Mouse (Mus musculus): Measurements from ENCODE around the gene Rere. TPM values are rescaled to one million over a fixed set of nuclear protein-coding genes. Genes with fewer than 3 reads are reported as not detected.

The Rere gene
- total and polyA plus RNA-seq, 3 experiments = 4.1 to 31.8 TPM; not detected in 1

DNA sequence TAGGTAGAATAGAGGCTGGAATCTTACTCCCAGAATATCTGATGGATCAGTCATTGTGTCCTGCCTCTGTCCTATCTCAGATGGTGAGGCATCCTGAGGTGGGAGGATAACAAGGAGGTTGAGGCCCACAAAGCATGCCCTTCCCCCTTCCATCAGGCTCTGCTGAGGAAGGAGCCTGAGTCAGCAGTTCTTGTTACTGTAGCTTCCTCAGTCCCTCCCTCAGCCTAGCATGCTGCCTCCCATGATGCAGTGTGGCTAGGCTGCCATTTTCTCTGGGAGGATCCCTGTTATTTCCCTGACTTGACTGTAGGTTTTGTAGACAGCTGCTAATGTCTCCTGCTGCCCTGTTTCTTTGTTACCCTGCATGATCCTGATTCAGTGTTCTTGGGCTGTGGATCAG is 241.9 kb downstream of the Rere start (continued):
- TF ChIP-seq GABPA (IDR thresholded peaks at IDR 0.05; ENCODE audit: low read depth, low read length) (no peak; the same call in 1 of the 2 replicates), CHD2 (IDR thresholded peaks at IDR 0.05; ENCODE audit: low read length) (peak; percentile 51; the same call in 1 of the 2 replicates), POLR2AphosphoS5 (IDR thresholded peaks at IDR 0.05; ENCODE audit: borderline replicate concordance, low read depth, low read length) (no peak), POLR2A (IDR thresholded peaks at IDR 0.05; ENCODE audit: control insufficient read depth in 1 of 2, insufficient read depth in 1 of 2, low read depth in 1 of 2, low read length in 2 of 2, poor library complexity in 1 of 2) (peak in 1 of 2 experiments; percentile 58; a peak in 2 of 4 replicates), ZMIZ1 (IDR thresholded peaks at IDR 0.05; ENCODE audit: low read depth, low read length) (no peak), TAL1 (IDR thresholded peaks at IDR 0.05; ENCODE audit: low read length) (peak; percentile 69), SMC3 (IDR thresholded peaks at IDR 0.05; ENCODE audit: low read depth, low read length) (no peak), UBTF (IDR thresholded peaks at IDR 0.05; ENCODE audit: borderline replicate concordance, insufficient read depth, low read depth, low read length) (no peak), ZKSCAN1 (IDR thresholded peaks at IDR 0.05; ENCODE audit: low read depth, low read length) (no peak), USF2 (IDR thresholded peaks at IDR 0.05; ENCODE audit: borderline replicate concordance in 1 of 2, insufficient read depth in 1 of 2, low read depth in 1 of 2, low read length in 2 of 2) (no peak), NELFE (IDR thresholded peaks at IDR 0.05; ENCODE audit: low read depth, low read length) (no peak), MAZ (IDR thresholded peaks at IDR 0.05; ENCODE audit: low read depth, low read length) (no peak)

DNA sequence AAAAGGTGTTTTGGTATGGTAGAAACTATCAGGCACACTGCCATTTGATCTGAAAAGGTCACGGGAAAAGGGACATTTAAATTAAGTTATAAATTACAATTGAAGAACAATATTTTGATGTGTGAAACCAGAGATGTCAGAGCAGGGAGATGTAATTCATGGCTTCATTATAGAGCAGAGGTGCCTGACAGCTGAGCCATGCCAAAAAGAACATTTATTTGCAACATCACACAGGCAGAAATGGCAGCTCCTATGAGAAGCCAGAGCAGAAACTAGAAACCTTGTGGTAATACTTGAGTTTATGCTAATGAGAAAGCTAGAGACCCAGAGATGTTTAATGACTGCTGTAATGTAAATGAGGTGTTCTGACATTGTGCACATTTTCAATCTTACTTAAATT is 244.8 kb downstream of the Rere start:
- no peaks in the 10 kb centered on the region for H3K9me3 ChIP-seq (replicated peaks; ENCODE audit: insufficient read depth, low read length)
- H3K36me3 ChIP-seq (ENCODE audit: control insufficient read depth in 1 of 2, insufficient read depth in 2 of 2, low read length in 2 of 2) = peaks cover 0 to 20% of the 10 kb centered on the region in 2 experiments; a peak in 2 of 4 replicates
- peaks cover 6 to 24% of the 10 kb centered on the region in 2 experiments for H3K4me1 ChIP-seq (ENCODE audit: control insufficient read depth in 1 of 2, insufficient read depth in 2 of 2, low read length in 2 of 2)
- H3K27ac ChIP-seq (ENCODE audit: control insufficient read depth, low read depth, low read length) = no peak overlapping the region
- DNase-seq (ENCODE audit: low read depth, low spot score) = no peak
- no peak overlapping the region for H3K9ac ChIP-seq (ENCODE audit: control insufficient read depth, low read depth, low read length, poor library complexity, severe bottlenecking)
- H3K79me2 ChIP-seq (ENCODE audit: control insufficient read depth, insufficient read depth, low read length, poor library complexity) = no peaks in the 10 kb centered on the region
- H3K27me3 ChIP-seq (ENCODE audit: control insufficient read depth in 1 of 2, insufficient read depth in 2 of 2, low read length in 2 of 2) = no peaks in the 10 kb centered on the region
- no peak overlapping the region for H3K4me3 ChIP-seq (ENCODE audit: control insufficient read depth in 1 of 2, insufficient read depth in 1 of 2, low read depth in 2 of 2, low read length in 2 of 2)
- TF ChIP-seq MXI1 (IDR thresholded peaks at IDR 0.05; ENCODE audit: low read depth, low read length) (no peak), KAT2A (conservative IDR thresholded peaks at IDR 0.05; ENCODE audit: low read depth, low read length) (no peak), MEF2A (IDR thresholded peaks at IDR 0.05; ENCODE audit: extremely low read depth, insufficient replicate concordance, low read depth, low read length, poor library complexity, severe bottlenecking) (no peak), UBTF (IDR thresholded peaks at IDR 0.05; ENCODE audit: borderline replicate concordance, insufficient read depth, low read depth, low read length) (no peak), TBP (IDR thresholded peaks at IDR 0.05; ENCODE audit: low read depth, low read length) (no peak), GABPA (IDR thresholded peaks at IDR 0.05; ENCODE audit: low read depth, low read length) (no peak), RCOR1 (IDR thresholded peaks at IDR 0.05; ENCODE audit: low read depth, low read length) (no peak), USF1 (IDR thresholded peaks at IDR 0.05; ENCODE audit: low read depth, low read length) (no peak)

All from MEL (cell line).